Mouse (Mus musculus) activated CD4-positive, CD25-positive, alpha-beta regulatory T cell, adult 4 months (primary cell): ENCODE results near the gene Chmp6. TPM values are rescaled to one million over a fixed set of nuclear protein-coding genes. Genes with fewer than 3 reads are reported as not detected.

Source experiments
- ATAC-seq: one replicate; pipeline ENCODE4 v1.8.0; 2017
- polyA plus RNA-seq, 2 experiments: library from polyadenylated mRNA; unstranded; fragments of 100-300 nt; shearing (Covaris generic); gene quantifications; one replicate each; pipeline ENCODE4 v1.2.1; 2017

The Chmp6 gene
- polyA plus RNA-seq, 2 experiments from 2014 or later: 46.6 to 52.0 TPM

DNA sequence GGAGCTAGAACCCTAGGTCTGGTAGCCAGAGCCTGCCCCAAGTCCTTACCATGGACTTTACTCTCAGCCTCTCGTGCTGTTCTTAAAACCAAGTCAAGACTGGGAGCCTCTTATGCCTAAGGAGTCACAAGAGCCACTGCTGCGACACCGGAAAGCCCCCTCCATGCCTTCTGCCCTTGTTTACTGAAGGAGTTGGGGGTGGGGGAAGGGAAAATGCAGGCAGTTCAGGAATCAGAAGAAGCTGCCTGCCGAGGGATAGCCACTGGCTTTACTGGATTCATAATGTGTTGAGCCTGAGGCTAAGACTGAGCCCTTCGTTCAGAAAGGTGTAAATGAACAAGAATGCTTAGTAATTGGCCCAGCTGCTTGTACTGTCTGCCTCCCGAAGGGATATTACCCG, 396 bp upstream of the Chmp6 start:
- no peak for ATAC-seq

- ATAC-seq: peak; percentile 40
These were observed 684 bp downstream of the Chmp6 start for GRCm38 (mm10) chr11:119913935-119914314.

- ATAC-seq: no peak
These were observed 1.1 kb downstream of the Chmp6 start for GRCm38 (mm10) chr11:119914381-119914780.

GRCm38 (mm10) chr11:119915666-119916065, 2.4 kb downstream of the Chmp6 start:
- no peak for ATAC-seq

GRCm38 (mm10) chr11:119916102-119916790, 3.0 kb downstream of the Chmp6 start:
- ATAC-seq: no peak

- no peak for ATAC-seq
These were observed 3.7 kb downstream of the Chmp6 start for GRCm38 (mm10) chr11:119916834-119917469.

DNA sequence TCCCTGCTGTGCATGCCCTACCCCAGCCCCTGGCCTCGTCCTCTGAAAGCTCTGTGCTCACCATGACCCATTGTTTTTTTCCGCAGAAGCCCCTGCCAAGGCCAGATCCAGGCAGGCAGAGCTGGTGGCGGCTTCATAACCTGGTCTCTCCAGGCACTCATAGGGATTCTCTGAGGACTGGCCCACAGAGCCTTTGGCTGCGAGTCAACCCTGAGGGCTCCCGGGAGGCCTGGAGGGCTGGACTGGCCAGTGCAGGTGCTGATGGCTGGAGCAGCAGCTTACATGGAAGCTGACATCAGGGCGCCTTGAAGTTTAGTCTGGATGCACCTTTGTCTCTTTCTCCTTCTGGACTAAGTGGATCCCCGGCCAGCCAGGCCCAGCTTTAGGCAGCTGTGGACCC, 5.3 kb downstream of the Chmp6 start:
- ATAC-seq: no peak

- ATAC-seq: no peak
These were observed 6.2 kb downstream of the Chmp6 start for GRCm38 (mm10) chr11:119919432-119919831.

DNA sequence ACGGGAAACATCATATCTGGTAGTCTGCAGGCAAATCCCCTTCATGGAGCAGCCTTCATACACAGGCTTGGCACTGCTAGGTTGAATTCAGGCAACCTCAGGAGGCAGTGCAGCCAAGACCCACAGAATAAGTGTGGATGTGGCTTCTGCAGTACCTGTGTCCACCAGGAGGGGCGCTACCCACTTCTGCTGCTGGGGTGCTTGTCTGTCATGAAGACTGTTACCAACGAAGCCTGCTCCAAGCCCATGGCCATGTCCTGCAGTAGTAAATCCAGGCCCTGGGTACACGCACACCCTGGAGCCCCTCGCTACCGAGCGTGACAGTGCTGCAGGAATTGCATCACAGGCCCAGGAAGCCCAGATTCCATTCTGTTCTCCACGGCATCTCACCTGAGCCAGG, 6.7 kb downstream of the Chmp6 start:
- peak; percentile 43 for ATAC-seq

GRCm38 (mm10) chr11:119920668-119921067, 7.4 kb downstream of the Chmp6 start:
- ATAC-seq: no peak

GRCm38 (mm10) chr11:119925176-119925575, 11.9 kb downstream of the Chmp6 start:
- no peak for ATAC-seq

DNA sequence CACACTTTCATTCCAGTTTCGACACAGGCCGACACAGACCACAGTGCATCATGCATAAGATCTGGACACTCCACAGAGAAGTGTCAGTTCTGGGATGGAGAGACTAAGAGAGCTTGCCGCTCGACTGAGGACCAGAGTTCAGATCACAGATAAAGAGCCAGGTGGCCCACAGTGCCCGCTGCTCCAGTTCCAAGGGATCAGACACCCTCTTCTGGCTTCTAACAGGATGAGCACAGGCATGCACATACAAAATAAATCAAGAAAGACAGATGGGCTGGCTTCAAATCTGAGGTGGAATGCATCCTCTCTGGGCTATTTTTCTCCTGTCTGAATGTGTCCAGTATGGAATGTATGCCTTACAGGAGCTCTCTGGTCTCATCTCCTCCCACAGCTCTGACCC, 13.5 kb downstream of the Chmp6 start:
- ATAC-seq: no peak

- peak; percentile 84 for ATAC-seq
These were observed 14.9 kb downstream of the Chmp6 start for GRCm38 (mm10) chr11:119928023-119928681.

- ATAC-seq: no peak
These were observed 16.5 kb downstream of the Chmp6 start for GRCm38 (mm10) chr11:119929603-119930265.

DNA sequence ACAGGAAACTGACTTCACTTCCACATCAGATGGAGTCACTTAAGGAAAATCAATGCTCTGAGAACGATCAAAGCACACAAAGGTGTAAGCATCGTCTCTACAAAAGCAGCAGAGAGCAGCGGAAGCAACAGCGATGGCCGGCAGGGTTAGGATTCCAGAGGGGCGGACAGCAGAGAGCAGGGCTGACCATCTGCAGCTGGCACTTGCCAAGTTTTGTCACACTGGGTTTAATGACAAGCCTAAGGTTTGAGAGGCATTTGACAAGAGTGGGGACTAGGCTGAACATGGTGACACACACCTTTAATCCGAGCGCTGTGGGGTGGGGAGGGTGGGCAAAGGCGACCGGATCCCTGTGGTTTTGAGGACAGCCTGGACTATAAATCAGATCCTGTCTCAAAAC, 18.6 kb downstream of the Chmp6 start:
- ATAC-seq: no peak

DNA sequence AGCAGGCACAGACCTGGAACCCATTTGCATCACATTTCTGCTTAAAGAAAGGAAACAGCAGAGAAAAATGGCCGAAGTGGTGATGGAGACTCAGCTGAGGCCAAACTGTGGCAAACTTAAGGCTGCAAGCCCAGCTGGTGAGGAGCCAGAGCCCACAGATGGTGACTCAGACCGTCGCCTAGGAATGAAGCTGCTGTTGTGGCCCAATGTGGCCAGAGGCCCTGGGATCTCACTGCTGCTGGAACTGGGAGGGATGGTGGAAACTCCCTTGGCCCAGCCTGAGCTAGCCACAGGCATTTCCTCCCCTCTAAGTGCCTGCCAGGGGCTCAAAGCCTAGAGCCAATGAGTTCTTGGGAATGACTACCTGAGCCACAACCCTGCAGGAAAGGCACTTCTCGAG, 19.9 kb downstream of the Chmp6 start:
- no peak for ATAC-seq

DNA sequence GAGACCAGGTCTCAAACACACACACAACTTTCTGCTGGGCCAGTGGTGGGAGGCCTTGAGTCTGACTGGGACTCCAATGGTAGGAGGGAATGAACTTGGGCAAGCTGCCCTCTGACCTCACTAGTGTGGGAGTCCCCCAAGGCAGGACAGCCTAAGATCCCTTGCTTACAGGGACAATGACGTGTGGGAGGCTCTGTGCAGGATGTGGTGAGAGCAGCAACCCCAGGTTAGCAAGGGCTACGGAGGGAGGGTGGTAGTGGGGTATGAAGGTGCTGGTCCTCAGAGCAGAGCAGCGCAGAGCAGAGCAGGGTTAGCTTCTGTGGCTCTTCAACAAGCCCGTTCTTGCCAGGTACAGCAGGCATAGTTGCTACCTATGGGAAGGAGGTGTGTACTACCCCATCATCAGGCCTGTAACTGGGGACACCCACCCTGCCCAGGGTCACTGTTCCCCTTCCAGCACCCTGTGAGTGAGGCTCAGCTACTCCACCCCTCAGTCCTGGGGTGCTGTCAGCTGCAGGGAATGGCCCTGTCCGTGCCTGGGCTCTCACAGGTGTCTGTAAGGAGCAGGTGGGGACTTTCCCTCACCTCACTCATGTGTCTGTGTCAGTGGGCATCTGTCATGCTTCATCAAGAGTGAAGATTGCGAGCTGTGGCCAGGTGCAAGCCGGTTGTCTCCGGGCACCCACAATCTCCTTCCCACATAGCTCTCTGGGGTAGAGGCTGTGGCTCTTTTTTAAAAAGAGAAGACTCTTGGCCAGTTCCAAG, 20.8 kb downstream of the Chmp6 start:
- peak; percentile 93 for ATAC-seq

DNA sequence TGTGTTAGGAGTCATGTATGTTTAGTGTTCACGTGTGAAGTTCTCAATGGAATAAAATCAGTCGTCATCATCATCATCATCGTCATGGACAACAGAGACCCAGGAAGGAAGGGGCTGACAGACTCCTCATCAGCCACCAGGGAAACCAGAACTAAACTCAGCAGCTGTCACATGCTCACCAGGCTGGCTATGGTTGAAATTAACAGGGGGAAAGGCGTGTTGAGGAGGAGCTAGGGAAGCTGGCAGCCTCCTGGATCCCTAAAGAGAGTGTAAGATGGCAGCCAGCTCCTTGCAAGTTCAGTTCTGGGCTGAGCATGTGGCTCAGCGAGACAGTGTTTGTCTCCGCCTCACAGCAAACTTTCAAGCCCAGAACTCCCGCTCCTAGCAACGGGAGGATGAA, 21.5 kb downstream of the Chmp6 start:
- no peak for ATAC-seq

DNA sequence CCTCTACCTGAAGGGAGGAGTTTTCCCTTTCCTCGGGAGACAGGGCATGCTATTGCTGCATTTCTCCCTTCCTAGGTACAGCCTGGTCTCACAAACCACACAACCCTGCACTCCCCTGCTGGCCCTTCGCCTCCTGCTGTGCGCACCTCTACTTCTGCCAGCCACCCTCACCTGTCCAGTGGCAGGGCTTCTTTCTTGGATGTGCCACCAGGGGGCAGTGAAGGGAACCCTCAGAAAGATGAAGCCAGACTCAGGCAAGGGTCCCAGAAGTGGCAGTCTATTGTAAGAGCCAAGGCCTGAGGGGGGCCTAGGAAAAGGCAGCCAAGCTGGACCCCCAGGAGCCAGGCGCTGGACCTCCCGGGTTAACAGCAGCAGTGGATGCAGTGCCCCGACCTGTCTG, 22.2 kb downstream of the Chmp6 start:
- no peak for ATAC-seq

- ATAC-seq: no peak
These were observed 23.2 kb downstream of the Chmp6 start for GRCm38 (mm10) chr11:119936456-119936855.

- ATAC-seq: no peak
These were observed 24.0 kb downstream of the Chmp6 start for GRCm38 (mm10) chr11:119937216-119937615.

- ATAC-seq: no peak
These were observed 24.7 kb downstream of the Chmp6 start for GRCm38 (mm10) chr11:119937772-119938502.
